Mouse (Mus musculus) CH12.LX (cell line): Measurements from ENCODE around the gene Cma2.
A peak's percentile ranks its signal among the peaks of the same experiment; 100 is the strongest.
"Not testable (repeated sequence)": the region's sequence is repeated elsewhere in the genome, so short reads cannot be mapped to it uniquely, and the experiment has no call there.

Experiments used
- BHLHE40 ChIP-seq: IDR thresholded peaks from 2 replicates; pipeline ENCODE4 v1.6.1; 2011; ENCODE audit warnings: mild to moderate bottlenecking, low read depth, low read length, improper control_type of control experiment
- CTCF ChIP-seq, 2 experiments: IDR thresholded peaks in 1 of 2; conservative IDR thresholded peaks in 1 of 2; 2 replicates each; pipeline ENCODE4 v1.5.1; 2011 to 2012; ENCODE audit warnings: low read depth in 2 of 2, low read length in 2 of 2, improper control_type of control experiment in 1 of 2, inconsistent platforms in 1 of 2, mild to moderate bottlenecking in 1 of 2, moderate library complexity in 1 of 2
- E2F4 ChIP-seq: IDR thresholded peaks from 2 replicates; pipeline ENCODE4 v1.6.1; 2011; ENCODE audit warnings: low read depth, low read length, improper control_type of control experiment; ENCODE audit not compliant: insufficient replicate concordance
- EP300 ChIP-seq: IDR thresholded peaks from 2 replicates; pipeline ENCODE4 v1.6.1; 2011; ENCODE audit warnings: low read length, improper control_type of control experiment
- ETS1 ChIP-seq: conservative IDR thresholded peaks from 2 replicates; pipeline ENCODE4 v1.6.1; 2012; ENCODE audit warnings: low read depth, mild to moderate bottlenecking, inconsistent platforms, low read length, improper control_type of control experiment, moderate library complexity
- MAFK ChIP-seq: IDR thresholded peaks from 2 replicates; pipeline ENCODE4 v1.6.1; 2011; ENCODE audit warnings: low read length, improper control_type of control experiment; ENCODE audit not compliant: insufficient replicate concordance
- MAX ChIP-seq: IDR thresholded peaks from 2 replicates; pipeline ENCODE4 v1.6.1; 2011; ENCODE audit warnings: low read length, improper control_type of control experiment
- MXI1 ChIP-seq: IDR thresholded peaks from 2 replicates; pipeline ENCODE4 v1.6.1; 2011; ENCODE audit warnings: mild to moderate bottlenecking, low read depth, low read length, improper control_type of control experiment
- NELFE ChIP-seq: IDR thresholded peaks from 2 replicates; pipeline ENCODE4 v1.6.1; 2011; ENCODE audit warnings: low read depth, low read length, improper control_type of control experiment
- POLR2A ChIP-seq: IDR thresholded peaks from 2 replicates; pipeline ENCODE4 v1.6.1; 2011; ENCODE audit warnings: low read depth, mild to moderate bottlenecking, improper control_type of control experiment, low read length
- SMC3 ChIP-seq: IDR thresholded peaks from 2 replicates; pipeline ENCODE4 v1.6.1; 2011; ENCODE audit warnings: low read depth, low read length, improper control_type of control experiment
- TBP ChIP-seq: conservative IDR thresholded peaks from 2 replicates; pipeline ENCODE4 v1.6.1; 2011; ENCODE audit warnings: low read depth, low read length, improper control_type of control experiment
- USF1 ChIP-seq: IDR thresholded peaks from 2 replicates; pipeline ENCODE4 v1.6.1; 2014; ENCODE audit warnings: low read depth, mild to moderate bottlenecking, inconsistent platforms, low read length, improper control_type of control experiment
- ZNF384 ChIP-seq: IDR thresholded peaks from 2 replicates; pipeline ENCODE4 v1.6.1; 2012; ENCODE audit warnings: low read depth, low read length, improper control_type of control experiment, inconsistent platforms

- not testable (repeated sequence) for TF ChIP-seq EP300, POLR2A, ETS1, BHLHE40, USF1, E2F4, NELFE, MAFK, MAX, MXI1, TBP
- peak in 1 of 2 experiments; percentile 74; a peak in 2 of 4 replicates for TF ChIP-seq CTCF (conservative IDR thresholded peaks at IDR 0.05 in 1 of 2, IDR thresholded peaks at IDR 0.05 in 1 of 2; ENCODE audit: low read depth in 2 of 2, low read length in 2 of 2)
- TF ChIP-seq ZNF384: peak; percentile 91
- TF ChIP-seq SMC3: peak; percentile 69
Observed at GRCm38 (mm10) chr14:55963900-55964299, 13.1 kb downstream of the Cma2 start.
